Mouse (Mus musculus) skeletal muscle tissue, adult 2 months (tissue): ENCODE data around the gene Gm20388.
A peak's percentile ranks its signal among the peaks of the same experiment; 100 is the strongest.

ENCODE experiments used
- DNase-seq: peaks from one replicate; pipeline ENCODE4 v3.0.0-alpha.2; 2012; ENCODE audit warnings: low read depth, low spot score

Gm20388 gene

DNA sequence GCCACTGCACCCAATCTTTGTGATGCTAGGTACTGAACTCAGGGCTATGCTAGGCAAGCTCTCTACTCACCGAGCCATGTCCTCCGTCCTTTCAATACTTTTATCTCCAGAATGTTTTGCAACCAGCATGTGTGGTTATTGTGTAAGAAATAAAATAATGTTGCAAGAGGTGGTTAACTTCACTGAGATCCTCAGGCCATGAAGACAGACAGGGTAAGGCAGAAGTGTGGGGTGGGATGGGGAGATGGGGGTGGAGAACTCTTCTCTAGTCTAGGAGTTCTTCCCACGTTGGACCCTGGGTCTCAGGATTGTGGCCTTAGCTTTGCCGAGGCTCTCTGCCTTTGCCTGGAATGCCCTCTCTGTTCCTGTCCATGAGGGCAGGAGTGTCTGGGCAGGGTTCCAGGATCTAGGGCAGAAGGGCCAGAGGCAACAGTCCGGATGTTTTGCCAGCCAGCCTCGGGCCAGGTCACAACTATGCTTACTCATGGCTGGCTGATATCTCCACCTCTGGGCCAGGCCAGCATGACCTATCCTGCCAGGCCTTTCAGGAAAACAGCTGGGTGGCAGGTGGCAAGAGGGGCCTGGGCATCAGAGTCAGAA is 1785.0 kb downstream of the Gm20388 start:
- DNase-seq = peak; percentile 82

DNA sequence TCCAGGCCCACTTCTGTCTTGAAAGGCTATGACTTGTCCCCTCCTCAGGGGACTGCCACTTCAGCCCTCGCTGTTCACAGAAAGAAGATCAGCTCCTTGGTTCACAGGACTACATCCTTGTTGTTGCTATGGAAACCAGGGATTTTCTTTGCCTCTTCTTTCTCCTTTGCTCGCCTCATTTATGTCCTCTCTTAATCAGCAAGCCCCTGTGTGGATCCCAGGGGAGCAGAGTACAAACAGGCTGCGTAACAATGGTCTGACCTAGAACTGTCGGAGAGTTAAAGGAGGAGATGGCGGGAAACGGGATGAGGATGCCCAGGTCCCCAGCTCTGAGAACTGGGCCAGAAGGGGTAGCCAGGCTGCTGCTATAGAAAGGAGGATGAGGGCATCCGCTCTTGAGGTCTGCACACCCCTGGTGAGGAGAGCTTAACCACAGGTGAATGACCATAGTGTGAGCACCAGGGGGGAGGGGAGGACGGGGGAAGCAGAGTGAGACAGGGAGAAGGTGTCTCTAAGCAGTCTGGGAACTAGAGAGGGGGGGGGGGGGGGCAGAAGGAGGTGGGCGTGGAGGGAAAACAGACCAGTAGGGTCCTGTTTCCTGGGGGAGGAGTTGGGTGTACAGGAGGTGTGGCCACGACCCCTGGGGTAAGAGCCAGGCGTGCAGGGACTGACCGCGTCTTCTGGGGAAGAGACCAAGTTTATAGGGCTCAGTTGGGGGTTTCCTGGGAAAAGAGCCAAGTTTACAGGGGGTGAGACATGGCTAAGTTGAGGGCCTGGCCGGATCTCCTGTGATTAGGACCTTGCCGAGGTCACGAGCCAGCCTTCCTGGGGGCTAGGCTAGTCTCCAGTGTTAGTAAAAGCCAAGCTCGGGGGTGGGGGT is 1787.3 kb downstream of the Gm20388 start:
- DNase-seq = no peak

DNA sequence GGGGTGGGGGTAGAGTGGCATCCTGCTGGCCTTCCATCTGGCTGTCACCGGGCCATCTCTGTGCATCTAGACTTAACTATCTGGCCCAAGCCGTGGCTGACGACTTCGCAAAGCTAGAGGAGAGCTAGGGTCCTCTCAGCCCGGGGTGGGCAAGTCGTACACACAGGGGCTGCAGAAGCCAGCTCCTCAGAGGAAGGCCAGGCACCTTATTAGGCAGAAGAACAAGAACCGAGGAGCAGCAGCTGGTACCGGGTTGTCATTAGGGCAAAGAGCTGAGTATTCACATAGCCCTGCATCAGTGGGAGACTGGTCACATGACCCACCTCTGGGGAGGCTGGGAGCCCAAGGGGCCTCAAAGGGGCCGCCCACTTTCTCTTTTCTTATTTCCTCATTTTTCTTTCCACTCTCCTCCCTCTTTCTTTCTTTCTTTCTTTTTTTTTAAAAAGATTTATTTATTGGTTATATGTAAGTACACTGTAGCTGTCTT is 1788.0 kb downstream of the Gm20388 start:
- no peak for DNase-seq

DNA sequence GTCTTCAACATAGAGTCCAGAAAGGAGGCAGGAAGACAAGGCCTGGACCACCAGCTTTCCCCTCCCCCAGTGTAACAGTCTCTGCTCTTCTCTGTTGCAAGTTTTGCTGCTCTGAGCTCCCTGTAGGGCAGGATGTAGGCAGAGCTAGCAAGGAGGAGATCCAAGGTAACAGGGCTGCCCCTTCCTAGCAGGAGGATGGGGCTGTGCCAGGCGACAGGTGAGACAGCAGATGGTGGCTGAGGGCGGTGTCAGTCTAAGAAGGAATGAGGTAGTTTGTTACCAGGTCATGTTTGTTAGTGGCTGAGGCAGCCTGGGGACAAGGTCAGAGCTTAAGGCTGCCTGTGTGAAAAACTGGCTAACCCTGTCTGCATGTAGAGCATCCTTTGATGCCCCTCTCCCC is 1789.3 kb downstream of the Gm20388 start:
- DNase-seq = no peak

DNA sequence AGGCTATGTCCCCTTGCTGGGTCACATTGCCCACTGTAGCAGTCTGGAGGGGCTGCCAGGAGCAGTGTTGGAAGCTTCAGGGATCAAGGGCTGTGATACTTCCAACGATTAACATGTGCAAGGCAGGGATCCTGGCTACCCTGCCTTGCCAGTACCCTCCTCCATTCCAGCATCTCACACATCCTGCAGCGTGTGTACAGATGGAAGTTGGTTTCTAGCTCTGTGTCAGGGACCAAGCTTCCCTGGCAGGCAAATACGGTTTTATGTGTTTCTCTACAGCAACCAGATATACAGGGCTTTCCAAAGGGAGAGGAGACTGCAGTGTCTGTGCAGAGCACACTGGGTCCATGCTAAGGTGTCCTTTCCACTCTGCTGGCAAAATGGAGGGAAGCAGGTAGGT is 1794.5 kb downstream of the Gm20388 start:
- DNase-seq = no peak

DNA sequence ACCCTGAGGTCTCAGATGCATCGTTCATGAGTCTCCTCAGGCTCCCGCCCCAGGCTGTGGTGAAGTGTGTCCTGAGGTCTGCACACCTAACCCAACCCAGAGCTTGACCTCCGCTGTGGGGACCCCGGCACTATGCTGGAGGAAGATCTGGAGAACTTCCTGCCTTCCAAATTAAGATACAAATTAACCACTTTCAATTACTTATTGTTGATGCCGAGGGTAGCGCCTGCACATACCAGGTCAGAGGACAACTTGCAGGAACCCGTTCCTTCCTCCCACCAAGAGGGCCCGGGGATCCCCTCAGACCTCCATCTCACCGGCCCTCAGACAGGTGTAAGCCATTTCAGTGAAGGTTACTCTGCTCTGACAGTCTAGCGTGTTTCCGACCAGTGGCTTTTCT is 1796.3 kb downstream of the Gm20388 start:
- DNase-seq = no peak

DNA sequence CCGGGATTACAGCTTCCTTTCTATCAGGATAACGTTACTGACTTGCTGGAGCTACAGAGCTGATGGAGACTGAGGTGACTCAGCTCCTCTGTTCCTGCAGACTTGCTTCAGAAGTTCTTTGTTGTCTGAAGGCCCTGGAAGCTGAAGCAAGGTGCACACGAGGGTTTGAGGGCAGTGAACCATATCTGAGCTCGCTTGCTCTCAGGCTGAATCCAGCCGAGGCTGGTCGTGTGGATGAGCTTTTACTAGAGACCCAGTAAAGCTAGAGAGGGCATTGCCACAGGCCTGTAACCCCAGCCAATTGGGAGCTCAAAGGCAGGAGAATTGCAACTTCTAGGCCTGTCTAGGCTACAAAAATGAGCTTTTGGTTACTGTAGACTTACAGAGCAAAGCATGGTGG is 1797.8 kb downstream of the Gm20388 start:
- DNase-seq = no peak

DNA sequence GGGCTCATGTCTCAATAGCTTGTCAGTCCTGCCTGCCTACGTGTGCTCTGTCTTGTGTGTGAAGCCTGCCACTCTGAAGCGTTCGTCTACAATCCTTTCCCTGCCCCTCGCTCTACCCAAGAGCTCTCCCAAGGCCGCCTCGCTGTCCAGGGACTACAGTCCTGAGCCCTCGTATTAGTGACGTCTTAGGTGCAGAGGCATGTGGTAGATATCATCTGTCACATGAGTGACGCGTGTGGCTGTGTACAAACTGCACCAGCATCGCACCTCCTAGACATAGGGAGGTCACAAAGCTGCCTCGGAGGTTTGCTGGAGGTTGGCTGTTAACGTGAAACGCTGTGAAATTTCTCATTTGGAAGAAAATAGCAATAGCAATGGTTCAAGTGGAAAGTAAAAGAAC is 1806.9 kb downstream of the Gm20388 start:
- DNase-seq = no peak

DNA sequence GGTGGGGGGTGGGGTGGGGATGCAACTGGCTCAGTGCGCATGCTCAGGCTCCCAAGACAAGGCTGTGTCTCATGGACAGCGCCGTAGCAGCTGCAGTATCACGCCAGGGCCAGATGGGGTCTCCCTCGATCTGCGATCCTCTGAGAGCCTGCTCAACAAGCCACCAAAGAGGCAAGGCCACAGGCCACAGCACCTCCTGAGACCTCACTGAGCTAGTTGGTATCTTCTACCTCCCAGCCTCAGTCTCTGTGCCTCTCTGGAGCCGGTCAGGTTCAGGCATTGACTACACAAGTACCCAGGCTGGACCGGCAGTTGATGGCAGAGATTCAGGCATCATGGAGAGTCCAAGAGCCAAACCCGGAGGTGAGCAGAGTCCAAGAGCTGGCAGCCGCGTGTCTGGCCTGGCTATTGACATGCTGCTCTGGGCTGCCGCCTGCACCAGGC is 1807.4 kb downstream of the Gm20388 start:
- DNase-seq = peak; percentile 63

DNA sequence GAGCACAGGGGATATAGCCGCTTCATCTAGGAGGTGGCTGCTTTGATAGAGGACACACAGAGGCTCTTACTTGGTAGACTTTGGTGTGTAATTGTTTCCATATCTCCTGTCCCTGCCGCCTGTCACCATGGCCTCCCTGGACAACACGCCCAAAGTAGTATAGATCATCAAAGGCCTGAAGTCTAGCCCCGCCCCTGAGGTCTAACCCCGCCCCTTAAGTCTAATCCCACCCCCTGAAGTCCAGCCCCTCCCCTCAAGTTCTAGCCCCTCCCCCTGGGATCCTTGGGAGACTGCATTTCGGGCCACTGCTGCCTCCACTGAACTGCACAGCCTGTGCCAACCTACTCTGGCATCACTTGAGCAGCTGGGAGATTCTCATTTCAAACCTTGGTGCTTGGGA is 1808.3 kb downstream of the Gm20388 start:
- no peak for DNase-seq

DNA sequence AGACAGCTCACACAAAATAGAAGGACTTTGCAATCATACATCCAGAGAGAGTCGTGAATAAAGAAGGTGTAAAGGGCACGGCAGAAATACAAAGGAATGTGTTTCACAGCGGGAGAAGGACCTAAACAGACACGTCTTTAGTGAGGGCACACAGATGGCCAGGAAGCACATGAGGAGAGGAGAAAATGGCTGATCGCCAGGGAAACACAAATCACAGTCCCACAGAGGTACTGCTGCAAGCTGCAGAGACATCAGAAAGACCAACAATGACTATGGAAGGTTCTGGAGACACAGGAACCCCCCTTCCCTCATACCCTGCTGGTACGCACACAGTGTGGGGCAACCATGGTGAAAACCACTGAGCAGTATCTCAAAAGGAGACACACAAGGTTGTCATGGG is 1810.4 kb downstream of the Gm20388 start:
- no peak for DNase-seq

DNA sequence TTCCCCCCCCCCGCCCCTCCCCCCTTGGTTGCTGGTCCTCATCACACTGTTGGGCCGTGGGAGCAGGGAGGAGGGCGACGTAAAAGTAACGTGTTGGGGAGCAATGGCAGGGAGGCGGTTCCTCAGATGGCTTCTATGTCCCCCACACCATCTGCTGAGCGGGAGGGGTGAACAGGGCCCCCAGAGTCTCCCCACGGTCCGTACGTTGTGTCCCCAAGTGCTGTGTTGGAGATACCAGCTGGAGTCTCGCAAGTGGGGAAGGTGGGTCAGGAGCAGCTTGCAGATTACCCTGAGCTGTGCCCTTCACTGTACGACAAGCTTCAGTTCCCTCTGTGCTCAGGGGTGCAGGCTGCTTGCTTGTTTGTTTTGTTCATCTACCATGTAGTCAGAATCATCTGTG is 1813.2 kb downstream of the Gm20388 start:
- no peak for DNase-seq

DNA sequence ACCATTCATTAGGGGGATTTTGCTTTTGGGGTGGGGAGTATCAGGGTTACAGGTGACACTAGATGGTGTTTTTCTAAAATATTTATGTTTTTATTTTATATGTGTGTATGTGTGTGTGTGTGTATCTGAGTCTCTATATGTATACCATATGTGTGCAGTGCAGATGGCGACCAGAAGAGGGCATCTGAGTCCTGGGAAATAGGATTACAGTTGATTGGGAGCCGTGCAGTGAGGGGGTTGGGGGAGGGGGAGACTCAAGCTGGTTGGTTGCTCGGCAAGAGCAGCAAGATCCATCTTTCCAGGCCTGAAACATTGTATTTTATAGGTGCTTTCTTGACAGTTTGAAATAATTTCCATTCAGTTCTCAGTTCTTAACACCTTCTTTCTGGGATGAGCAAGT is 1816.5 kb downstream of the Gm20388 start:
- DNase-seq = no peak

DNA sequence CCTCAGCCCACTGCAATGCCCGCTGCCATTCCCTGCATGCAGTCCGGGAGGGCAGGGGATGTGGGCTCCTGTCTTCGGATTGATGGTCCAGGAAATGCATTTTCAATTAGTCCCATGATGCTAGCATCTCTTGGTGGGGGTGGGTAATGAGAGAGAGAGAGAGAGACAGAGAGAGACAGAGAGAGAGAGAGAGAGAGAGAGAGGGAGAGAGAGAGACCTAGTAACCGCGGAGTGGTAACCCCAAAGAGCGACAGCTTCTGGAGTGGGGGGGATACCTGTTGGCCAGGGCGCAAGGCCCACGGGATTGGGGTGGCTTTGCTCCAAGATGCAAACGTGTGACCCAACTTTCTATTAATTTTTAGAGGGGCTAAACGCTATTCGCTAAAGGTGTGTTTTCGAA is 1818.7 kb downstream of the Gm20388 start, which contains the start of gene Jph3:
Jph3 (plus strand) TSS at position 301 of the 400 bp plus-strand sequence.
- DNase-seq = no peak

DNA sequence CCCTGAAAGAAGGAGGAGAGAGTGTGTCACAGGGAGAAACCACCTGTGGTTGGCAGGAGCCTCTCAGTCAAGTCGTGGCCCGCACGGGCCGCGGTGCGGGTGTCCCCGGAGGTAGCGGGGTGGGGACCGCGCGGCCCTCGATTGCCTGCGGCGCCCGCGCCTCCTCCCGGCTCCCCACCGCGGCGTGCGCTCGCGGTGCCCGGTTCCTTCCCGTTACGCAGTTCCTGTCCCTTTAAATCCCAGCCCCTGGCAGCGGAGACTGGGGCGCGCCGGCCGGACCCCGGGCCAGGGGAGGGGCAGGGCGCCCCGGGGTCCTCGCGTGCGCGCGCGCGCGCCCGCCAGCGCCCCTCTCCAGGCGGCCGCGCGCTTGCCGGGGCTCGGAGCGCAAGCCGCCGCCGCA is 1819.1 kb downstream of the Gm20388 start:
- DNase-seq = no peak

DNA sequence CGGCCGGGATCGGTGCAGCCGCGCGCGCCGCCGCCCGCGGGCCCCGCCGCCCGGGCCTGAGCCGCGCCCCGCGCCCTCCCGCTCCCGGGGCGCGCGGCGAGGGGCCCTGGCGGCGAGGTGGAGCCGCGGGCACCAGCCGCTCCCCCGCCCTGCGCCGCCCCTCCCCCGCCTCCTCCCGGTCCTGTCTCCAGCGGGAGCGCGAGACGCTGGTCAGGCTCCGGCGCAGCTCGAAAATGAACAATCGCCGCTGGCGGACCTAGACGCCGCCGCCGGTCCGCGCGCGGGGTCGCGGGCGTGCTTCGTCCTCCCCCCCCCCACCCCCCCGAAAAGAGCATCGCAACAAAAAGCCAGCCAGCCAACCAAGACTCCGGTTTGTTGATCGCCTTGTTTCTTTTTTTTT is 1819.5 kb downstream of the Gm20388 start:
- no peak for DNase-seq

DNA sequence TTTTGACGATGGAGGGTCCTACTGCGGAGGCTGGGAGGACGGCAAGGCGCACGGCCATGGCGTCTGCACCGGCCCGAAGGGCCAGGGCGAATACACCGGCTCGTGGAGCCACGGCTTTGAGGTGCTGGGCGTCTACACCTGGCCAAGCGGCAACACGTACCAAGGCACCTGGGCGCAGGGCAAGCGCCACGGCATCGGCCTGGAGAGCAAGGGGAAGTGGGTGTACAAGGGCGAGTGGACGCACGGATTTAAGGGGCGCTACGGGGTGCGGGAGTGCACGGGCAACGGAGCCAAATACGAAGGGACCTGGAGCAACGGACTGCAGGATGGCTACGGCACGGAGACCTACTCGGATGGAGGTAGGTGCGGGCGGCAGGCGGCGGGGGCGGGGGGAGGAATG is 1820.0 kb downstream of the Gm20388 start:
- no peak for DNase-seq

DNA sequence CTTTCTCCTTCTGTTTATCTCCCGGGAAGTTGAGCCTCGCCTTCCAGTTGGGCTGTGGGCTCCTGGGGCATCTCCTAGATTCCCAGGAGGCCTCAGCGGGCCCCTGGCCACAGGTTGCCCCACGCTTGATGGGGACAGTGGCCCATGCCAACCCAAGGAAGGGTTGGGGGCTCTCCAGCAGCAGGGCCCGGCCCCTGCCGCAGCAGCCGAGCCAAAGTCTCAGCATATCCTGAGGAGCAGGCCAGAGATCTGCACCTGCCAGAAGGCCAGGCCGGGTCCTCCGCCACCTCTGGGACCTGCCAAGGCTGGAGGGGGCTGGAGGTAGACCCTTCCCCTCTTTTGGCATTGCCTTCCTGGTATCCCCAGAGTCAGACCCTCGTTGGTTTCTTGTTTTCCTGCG is 1820.4 kb downstream of the Gm20388 start:
- no peak for DNase-seq

DNA sequence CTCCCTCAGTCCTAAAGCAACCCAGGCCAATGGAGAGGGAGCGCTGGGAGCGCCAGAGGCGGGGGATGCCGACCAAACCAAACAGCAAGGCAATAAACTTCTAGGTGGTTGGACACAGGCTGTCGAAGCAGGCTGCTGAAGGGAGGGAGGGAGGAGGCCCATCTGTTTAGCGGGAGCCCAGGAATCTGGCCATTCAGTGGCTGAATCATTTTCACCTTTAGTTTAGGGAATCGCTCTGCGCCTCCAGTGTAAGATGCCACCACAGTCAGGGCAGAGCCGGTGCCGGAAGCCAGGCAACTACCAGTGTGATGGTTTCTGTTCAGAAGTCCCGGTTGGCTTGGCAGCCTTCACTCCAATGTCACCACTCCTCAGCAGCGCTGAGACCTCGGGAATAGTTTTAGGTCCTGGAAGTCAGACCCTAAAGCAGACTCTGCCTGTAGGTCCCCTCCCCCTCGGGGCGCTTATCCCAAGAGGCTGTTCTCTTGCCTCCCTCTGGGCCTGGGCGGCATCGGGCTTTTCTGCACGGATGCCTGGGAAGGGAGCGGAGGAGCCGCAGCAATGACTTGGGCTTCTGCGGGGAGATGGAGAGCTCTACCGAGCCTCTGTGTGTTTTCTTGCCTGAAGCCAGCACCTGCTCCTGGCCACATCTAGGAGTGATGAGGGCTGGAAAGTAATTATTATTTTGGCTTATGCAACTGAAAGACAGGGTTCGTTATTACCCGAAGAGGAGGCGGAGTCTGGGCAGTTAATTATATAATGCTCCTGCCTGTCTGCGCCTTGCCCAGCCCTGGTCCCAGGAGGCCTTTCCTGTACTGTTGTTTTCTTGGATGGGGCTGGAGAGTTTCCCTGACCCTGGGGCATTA is 1821.1 kb downstream of the Gm20388 start:
- DNase-seq = no peak

DNA sequence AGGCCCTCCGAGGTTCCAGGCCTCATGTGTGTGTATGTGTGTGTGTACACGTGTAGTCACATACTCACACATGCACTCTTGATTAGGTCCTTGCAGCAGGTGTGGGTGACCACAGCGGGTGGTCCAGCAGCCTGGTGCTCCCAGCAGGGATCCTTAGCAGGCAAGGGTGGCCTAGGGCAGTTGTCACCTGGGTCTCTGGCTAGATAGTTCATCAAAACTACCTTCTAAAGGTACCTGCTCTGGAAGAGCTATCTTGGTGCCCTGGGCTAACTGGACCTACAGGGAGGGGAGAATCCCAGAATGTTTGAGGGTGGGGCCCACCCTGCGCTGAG is 1821.7 kb downstream of the Gm20388 start:
- no peak for DNase-seq

DNA sequence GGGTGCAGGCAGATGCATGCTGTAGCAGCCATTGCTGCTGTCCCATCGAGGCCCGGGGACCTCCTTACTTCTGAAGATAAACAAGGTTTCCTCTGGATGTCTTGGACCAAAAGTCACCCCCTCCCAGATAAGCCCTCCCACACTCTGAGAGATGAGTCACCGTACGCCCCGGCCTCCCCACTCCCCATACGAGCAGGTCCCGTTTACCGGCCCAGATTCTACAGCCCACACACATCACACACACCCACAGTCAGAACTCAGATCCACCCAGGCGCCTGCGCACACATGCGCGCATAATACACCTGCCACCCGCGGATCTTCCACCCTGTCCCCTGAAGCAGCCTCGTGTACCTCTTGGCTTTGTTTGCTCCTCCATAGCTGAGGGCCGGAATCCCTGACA is 1823.6 kb downstream of the Gm20388 start:
- DNase-seq = no peak

DNA sequence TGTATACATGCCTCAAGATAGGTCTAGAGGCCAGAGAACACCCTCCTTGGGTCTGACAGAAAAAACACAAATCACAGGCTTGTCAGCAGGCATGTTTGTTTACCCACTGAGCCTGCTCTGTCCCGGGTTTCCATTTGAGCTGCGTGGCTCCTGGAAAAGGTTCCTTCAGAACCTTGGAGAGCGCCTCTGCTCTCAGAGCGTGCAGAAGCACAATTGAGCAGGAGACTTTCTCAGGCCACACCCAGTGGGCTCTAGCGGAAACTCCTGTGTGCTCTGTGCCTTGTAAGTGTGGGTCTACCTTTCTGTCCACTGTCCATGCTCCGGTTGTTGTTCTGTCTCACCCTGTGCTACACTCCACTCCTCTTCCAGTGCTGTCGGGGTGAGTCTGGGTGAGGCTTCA is 1825.6 kb downstream of the Gm20388 start:
- no peak for DNase-seq
